Mouse (Mus musculus) intestine, postnatal 0 days (tissue): Measurements from ENCODE around the gene Slc7a11. TPM values are rescaled to one million over a fixed set of nuclear protein-coding genes. Genes with fewer than 3 reads are reported as not detected.

Experiments used
- ATAC-seq: fragments of 200-750 bp; cut with Nextera tagmentation; 2 replicates; pipeline ENCODE4 v1.8.0; 2017; ENCODE audit warnings: mild to moderate bottlenecking, moderate TSS enrichment, moderate library complexity
- H3K27ac ChIP-seq: fragments of 300-500 bp; sonication (generic); 2 replicates; pipeline ENCODE4 v1.5.1; 2014; ENCODE audit warnings: mild to moderate bottlenecking, low read depth, low read length, moderate library complexity
- H3K27me3 ChIP-seq: fragments of 300-500 bp; sonication (generic); replicated peaks from 2 replicates; pipeline ENCODE4 v1.6.1; 2014; ENCODE audit warnings: low read length, mixed read lengths; ENCODE audit not compliant: control insufficient read depth, insufficient read depth
- H3K36me3 ChIP-seq: fragments of 300-500 bp; sonication (generic); 2 replicates; pipeline ENCODE4 v1.6.1; 2014; ENCODE audit warnings: mild to moderate bottlenecking, moderate library complexity; ENCODE audit not compliant: control insufficient read depth, insufficient read depth
- H3K4me1 ChIP-seq: fragments of 300-500 bp; sonication (generic); replicated peaks from 2 replicates; pipeline ENCODE4 v1.6.1; 2014; ENCODE audit warnings: antibody characterized with exemption, low read length, mixed read lengths; ENCODE audit not compliant: control insufficient read depth, insufficient read depth
- H3K4me2 ChIP-seq: fragments of 300-500 bp; sonication (generic); replicated peaks from 2 replicates; pipeline ENCODE4 v1.6.1; 2014; ENCODE audit warnings: low read depth, mild to moderate bottlenecking, moderate library complexity
- H3K4me3 ChIP-seq: fragments of 300-500 bp; sonication (generic); 2 replicates; pipeline ENCODE4 v1.5.1; 2014; ENCODE audit warnings: low read depth, low read length
- H3K9ac ChIP-seq: fragments of 300-500 bp; sonication (generic); 2 replicates; pipeline ENCODE4 v1.6.1; 2014; ENCODE audit warnings: mild to moderate bottlenecking, low read depth, low read length
- H3K9me3 ChIP-seq: fragments of 300-500 bp; sonication (generic); 2 replicates; pipeline ENCODE4 v1.6.1; 2016; ENCODE audit warnings: mixed run types; ENCODE audit not compliant: control insufficient read depth
- CTCF ChIP-seq: sonication (generic); IDR thresholded peaks from 2 replicates; pipeline ENCODE4 v1.5.1; 2016; ENCODE audit warnings: low read depth, mild to moderate bottlenecking, control low read depth, antibody characterized with exemption, moderate library complexity
- WGBS: fragments of 180-500 bp; shearing (Covaris S2); extraction: QIAGEN DNeasy Blood & Tissue Kit; methylation state at CpG from one replicate; pipeline ENCODE4 v1.1.7; 2014; 5-methylcytosine and 5-hydroxymethylcytosine counted together
- polyA plus RNA-seq: library from polyadenylated mRNA; unstranded; fragments of >200 nt; fragmentation: Nextera tagmentation; extraction: Ambion mirVana; gene quantifications from 2 replicates; pipeline ENCODE4 v1.2.1, GENCODE M21; 2015

Gene Slc7a11
- polyA plus RNA-seq, 1 experiment from 2014 or later, result 0.13 TPM

DNA sequence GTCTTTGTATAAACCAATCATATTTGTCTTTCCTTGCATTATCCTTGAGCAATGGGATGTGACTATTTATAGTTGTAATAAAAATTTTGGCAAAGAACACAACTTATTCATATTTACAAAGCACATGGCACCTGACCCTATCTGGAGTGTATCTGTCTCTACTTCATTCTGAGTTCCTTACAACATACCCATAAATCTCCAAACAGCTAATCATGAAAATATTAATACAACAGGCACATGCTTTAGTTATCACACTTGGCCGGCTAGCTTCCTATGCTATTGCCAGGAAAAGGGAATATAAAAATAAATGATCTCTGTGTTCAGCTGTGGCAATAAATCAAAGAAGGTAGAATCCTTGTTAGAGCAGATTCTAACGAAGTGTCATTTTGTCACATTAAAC, 257.5 kb downstream of the Slc7a11 start:
- 70% methylated on average over 2 of the region's 2 CpGs for WGBS
- no peak for ATAC-seq

DNA sequence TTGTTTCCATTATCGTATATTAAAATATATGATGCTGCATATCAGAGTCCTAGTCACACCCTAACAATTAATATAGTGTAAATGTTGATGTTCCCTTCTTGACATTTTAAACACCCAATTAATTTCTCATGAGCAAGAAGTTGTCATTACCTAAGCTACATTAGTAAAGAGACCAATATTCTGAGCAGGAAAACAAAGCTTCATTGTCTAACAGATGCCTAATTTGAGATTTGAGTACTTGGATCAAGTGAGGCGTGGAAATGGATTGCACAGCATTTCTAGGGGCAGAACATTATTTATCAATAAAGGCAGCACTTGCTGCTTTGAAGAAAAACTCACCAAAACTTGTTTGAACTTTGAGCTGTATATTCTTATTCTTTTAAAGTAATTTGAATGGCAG, 282.7 kb downstream of the Slc7a11 start:
- H3K4me1 ChIP-seq, result no peaks in the 10 kb centered on the region
- H3K27ac ChIP-seq, result no peak overlapping the region
- H3K4me2 ChIP-seq, result no peak overlapping the region
- 83% methylated on average over 2 of the region's 2 CpGs for WGBS
- H3K9ac ChIP-seq, result no peak overlapping the region
- TF ChIP-seq CTCF, result no peak
- ATAC-seq, result no peak
- H3K36me3 ChIP-seq, result no peaks in the 10 kb centered on the region
- no peak overlapping the region for H3K4me3 ChIP-seq
- H3K27me3 ChIP-seq, result no peaks in the 10 kb centered on the region
- H3K9me3 ChIP-seq, result no peaks in the 10 kb centered on the region

More for the DNA sequence above, 257.5 kb downstream of the Slc7a11 start:
- no peak overlapping the region for H3K4me3 ChIP-seq
- no peaks in the 10 kb centered on the region for H3K36me3 ChIP-seq
- TF ChIP-seq CTCF, result no peak
- no peak overlapping the region for H3K4me2 ChIP-seq
- H3K27me3 ChIP-seq, result no peaks in the 10 kb centered on the region
- no peaks in the 10 kb centered on the region for H3K4me1 ChIP-seq
- no peaks in the 10 kb centered on the region for H3K9me3 ChIP-seq
- H3K9ac ChIP-seq, result no peak overlapping the region
- no peak overlapping the region for H3K27ac ChIP-seq

DNA sequence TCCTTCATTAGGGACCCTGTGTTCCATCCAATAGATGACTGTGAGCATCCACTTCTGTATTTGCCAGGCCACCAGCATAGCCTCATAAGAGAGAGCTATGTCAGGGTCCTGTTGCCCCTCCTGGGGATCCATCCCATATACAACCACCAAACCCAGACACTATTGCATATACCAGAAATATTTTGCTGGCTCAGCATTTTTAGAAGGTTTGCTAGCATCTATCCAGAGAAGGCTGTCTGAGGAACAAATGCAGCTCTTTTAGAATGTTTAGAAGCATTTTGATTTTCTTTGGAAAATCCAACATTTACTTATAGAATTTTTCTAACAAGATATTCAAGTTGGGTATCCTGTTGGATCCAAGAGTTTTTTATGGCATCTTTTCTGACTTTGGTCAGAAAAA, 299.3 kb downstream of the Slc7a11 start:
- H3K27me3 ChIP-seq, result no peaks in the 10 kb centered on the region
- no peak overlapping the region for H3K9ac ChIP-seq
- H3K36me3 ChIP-seq, result no peaks in the 10 kb centered on the region
- no peak overlapping the region for H3K4me3 ChIP-seq
- no peak for TF ChIP-seq CTCF
- no peak overlapping the region for H3K4me2 ChIP-seq
- H3K4me1 ChIP-seq, result no peaks in the 10 kb centered on the region
- no peaks in the 10 kb centered on the region for H3K9me3 ChIP-seq
- ATAC-seq, result no peak
- H3K27ac ChIP-seq, result no peak overlapping the region

DNA sequence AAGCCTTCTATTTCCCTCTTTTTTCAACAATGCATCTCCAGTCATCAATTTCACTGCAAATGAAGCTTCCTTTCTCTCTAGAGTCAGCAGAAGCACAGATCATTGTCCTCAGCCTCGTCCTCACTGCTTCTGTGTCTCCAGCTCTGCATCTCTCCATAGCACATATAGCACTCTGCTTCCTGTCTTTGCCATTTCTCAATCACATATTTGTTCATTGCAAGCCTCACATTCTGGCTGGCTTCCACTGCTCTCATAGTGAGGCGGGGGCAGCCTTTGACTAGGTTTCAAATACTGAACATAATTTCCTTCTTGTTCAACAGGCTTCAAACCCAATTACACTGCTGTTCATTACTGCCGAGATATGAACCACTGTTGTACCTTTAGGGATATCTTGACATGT, 305.1 kb downstream of the Slc7a11 start:
- no peaks in the 10 kb centered on the region for H3K27me3 ChIP-seq
- H3K9me3 ChIP-seq, result no peaks in the 10 kb centered on the region
- no peaks in the 10 kb centered on the region for H3K36me3 ChIP-seq
- TF ChIP-seq CTCF, result no peak
- no peaks in the 10 kb centered on the region for H3K4me1 ChIP-seq
- H3K27ac ChIP-seq, result no peak overlapping the region
- H3K9ac ChIP-seq, result no peak overlapping the region
- WGBS, result 71% methylated on average over 3 of the region's 3 CpGs
- no peak overlapping the region for H3K4me3 ChIP-seq
- ATAC-seq, result no peak
- H3K4me2 ChIP-seq, result no peak overlapping the region

DNA sequence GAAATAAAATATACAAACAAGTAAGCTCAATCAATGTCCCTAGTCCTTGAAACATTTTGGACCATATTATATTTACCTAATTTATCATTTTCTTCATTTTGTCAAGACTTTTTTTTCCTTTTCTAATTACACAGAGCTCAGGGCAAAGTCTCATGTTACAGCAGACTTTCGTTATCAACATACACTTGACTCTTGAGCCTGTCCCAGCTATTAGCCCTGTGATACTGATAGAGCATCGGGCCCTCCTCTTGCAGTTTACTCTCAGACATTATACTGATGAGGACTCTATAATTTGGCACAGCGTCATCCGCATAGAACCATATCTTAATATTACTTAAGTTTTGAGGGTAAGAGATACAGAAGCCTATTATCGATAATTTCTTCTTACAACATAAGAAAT, 311.2 kb downstream of the Slc7a11 start:
- whole genome bisulfite sequencing, result 57% methylated on average over 5 of the region's 5 CpGs

DNA sequence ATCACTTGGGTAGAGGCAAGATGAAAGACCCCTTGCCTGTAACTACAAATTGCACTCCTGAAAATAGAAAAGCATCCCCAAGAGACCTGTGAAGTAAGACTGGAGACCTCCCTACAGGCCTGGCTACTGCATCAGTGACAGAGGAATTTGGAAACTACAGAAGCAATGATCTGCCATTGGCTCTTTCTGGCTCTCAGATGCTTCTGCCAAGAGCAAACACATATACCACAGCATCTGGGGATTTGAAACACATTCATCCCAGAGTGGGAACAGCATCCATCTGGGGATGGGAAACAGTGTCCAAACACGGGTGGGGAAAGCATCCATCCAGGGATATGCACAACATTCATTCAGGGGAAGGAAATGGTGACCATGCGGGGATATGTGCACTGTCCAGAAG, 313.1 kb downstream of the Slc7a11 start:
- no peaks in the 10 kb centered on the region for H3K36me3 ChIP-seq
- no peaks in the 10 kb centered on the region for H3K27me3 ChIP-seq
- TF ChIP-seq CTCF, result no peak
- no peaks in the 10 kb centered on the region for H3K4me1 ChIP-seq
- no peak overlapping the region for H3K4me3 ChIP-seq
- no peaks in the 10 kb centered on the region for H3K9me3 ChIP-seq
- no peak for ATAC-seq
- no peak overlapping the region for H3K27ac ChIP-seq
- WGBS, result 85% methylated on average over 2 of the region's 2 CpGs
- H3K9ac ChIP-seq, result no peak overlapping the region
- H3K4me2 ChIP-seq, result no peak overlapping the region

More for the DNA sequence above, 311.2 kb downstream of the Slc7a11 start:
- Histone ChIP-seq H3K36me3 (no peaks in the 10 kb centered on the region), H3K4me2 (no peak overlapping the region), H3K27ac (no peak overlapping the region), H3K27me3 (no peaks in the 10 kb centered on the region), H3K9me3 (no peaks in the 10 kb centered on the region), H3K4me3 (no peak overlapping the region), H3K4me1 (no peaks in the 10 kb centered on the region), H3K9ac (no peak overlapping the region)
- TF ChIP-seq CTCF, result no peak
- ATAC-seq, result peak; percentile 45; the same call in 1 of the 2 replicates

DNA sequence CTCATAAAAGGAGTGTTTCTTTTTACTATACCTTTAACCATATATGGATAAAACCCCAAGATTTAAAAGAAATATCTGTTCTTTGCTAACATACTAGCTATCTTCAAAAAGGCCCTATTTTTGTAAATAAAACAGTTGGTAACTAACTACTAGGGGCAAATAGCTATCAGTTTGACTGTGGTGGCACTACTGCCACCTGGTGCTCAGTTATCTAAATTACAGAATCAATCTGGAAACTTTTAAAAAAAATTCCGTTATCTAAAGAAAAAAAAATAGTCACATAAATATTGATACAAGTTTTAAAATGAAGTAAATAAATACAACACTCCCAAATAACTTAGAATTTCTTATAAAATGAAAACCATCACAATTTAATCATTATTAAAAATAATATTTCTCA, 322.4 kb downstream of the Slc7a11 start:
- peak; percentile 54 for TF ChIP-seq CTCF

More for the DNA sequence above, 322.4 kb downstream of the Slc7a11 start:
- no peak for ATAC-seq
- Histone ChIP-seq H3K27me3 (no peaks in the 10 kb centered on the region), H3K4me3 (no peak overlapping the region), H3K9ac (no peak overlapping the region), H3K4me2 (no peak overlapping the region), H3K9me3 (no peaks in the 10 kb centered on the region), H3K27ac (no peak overlapping the region), H3K36me3 (no peaks in the 10 kb centered on the region), H3K4me1 (no peaks in the 10 kb centered on the region)
- 60% methylated on average over 1 of the region's 1 CpGs for WGBS
